Mouse (Mus musculus): Measurements from ENCODE around the gene Brpf3. TPM values are rescaled to one million over a fixed set of nuclear protein-coding genes. Genes with fewer than 3 reads are reported as not detected.
A peak's percentile ranks its signal among the peaks of the same experiment; 100 is the strongest.
"Not testable (repeated sequence)": the region's sequence is repeated elsewhere in the genome, so short reads cannot be mapped to it uniquely, and the experiment has no call there.

Gene Brpf3
- total RNA-seq, 2 experiments from 2014 or later, result 51.5 to 55.0 TPM

- no peak for DNase-seq (ENCODE audit: low spot score in 2 of 2)
Observed at GRCm38 (mm10) chr17:28825359-28826041, 24.6 kb downstream of the Brpf3 start.

DNA sequence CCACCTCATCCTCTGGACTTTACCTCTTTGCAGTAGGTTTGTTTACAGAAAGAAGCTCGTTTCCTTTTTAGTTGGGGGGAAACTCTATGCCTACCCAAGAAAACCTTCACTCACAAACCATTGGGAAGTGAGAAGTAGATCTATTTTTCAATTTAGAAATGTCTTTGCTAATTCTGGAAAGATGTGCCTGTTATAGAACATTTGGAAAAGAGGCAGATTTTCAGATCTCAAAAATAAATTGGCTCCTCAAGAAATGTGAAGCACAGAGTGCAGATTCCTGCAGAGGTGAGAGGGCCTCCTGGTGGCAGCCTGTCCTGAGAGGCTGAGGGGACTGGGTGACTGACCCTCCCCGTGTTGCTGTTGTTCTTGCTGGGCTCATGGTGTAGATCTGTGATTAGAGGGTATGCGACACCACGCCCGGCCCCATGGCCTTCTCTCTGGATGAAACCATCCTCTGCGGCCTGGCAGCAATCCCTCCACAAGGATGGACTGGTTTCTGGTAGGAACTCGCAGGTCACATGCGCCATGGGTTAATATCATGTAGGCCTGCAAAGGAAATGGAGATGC, 26.9 kb downstream of the Brpf3 start:
- peak; percentile 12 for DNase-seq (ENCODE audit: low spot score in 2 of 2)

DNA sequence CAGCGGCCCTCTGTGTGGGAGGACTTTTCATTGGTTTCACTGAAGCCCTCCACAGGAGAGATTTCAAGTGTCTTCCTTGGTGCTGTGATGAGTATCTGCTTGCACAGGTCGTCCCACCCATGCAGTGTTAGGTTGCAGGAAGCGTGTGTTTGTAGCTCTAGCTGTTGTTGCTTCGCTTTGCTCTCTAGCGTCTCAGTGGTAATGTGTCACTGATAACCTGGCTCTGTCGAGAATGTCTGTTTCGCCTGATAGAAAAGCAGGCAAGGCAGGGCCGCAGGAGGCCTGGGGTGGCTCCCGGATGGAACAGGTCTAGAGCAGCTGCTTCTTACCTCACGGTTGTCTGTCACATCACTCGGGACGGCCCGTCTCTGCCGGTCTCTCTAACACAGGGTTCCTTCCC, 28.2 kb downstream of the Brpf3 start:
- no peak for DNase-seq (ENCODE audit: low spot score in 2 of 2)

- no peak for DNase-seq (ENCODE audit: low spot score in 2 of 2)
Observed at GRCm38 (mm10) chr17:28831065-28831464, 30.2 kb downstream of the Brpf3 start.

GRCm38 (mm10) chr17:28832040-28832439, 31.1 kb downstream of the Brpf3 start:
- no peak for DNase-seq (ENCODE audit: low spot score in 2 of 2)

DNA sequence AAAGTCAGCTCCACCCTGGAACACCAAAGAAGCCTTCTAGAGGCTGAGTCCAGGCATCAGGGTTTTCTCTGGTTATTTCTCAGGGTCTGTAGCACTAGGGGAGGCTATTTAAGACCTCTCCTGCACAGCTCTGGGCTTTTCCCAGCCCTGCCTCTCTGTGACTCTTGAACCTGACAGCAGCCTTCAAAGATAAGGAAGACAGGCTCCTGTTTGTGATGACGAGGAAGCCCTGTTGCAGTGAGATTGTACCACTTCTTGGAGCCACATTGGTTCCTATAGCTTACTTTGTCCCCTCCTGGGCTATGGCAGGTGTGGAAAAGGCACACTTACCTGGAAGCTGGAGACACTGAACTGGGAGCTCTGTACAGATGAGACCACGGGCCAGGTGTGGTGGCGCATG, 32.0 kb downstream of the Brpf3 start:
- no peak for DNase-seq (ENCODE audit: low spot score in 2 of 2)

DNA sequence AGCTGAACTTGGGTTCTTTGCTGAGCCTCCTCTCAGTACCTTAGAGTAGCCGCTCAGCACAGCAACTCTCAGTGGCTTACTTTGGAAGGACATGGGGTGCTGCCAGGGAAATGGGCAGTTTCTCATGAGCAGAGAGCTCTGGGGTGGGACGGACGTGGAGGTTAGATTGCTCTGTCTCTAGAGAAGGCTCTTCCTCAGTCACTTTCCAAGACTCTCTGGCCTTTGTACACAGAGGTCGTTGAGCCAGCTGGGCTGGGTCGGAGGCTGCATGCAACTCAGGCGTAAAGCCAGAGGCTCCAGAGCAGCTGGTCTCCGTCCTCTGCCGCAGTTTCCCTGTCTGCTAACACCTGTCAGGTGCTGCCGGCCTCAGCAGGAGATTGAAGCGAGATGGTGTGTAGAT, 33.8 kb downstream of the Brpf3 start:
- no peak for DNase-seq (ENCODE audit: low spot score in 2 of 2)

DNA sequence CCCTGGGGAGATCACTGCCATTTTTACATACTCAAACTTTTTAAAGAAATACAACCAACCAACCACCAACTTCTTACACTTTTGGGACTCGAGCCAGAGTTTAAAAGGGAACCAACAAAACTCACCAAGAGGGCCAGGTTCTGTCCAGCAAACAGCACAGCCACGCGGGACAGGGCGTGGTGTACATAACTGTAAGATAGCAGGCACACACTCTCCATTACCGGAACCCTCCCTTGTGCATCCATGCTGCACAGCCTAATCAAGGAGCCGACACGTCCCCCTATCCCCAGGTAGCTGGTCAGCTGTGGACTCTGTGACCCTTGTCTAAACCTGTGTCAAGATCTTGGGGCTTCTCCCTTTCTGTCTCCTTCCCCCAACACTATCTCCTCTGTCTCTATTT, 37.0 kb downstream of the Brpf3 start:
- DNase-seq (ENCODE audit: low spot score in 2 of 2), result no peak

GRCm38 (mm10) chr17:28841947-28842346, 41.1 kb downstream of the Brpf3 start:
- DNase-seq (ENCODE audit: low spot score in 2 of 2), result not testable (repeated sequence)

DNA sequence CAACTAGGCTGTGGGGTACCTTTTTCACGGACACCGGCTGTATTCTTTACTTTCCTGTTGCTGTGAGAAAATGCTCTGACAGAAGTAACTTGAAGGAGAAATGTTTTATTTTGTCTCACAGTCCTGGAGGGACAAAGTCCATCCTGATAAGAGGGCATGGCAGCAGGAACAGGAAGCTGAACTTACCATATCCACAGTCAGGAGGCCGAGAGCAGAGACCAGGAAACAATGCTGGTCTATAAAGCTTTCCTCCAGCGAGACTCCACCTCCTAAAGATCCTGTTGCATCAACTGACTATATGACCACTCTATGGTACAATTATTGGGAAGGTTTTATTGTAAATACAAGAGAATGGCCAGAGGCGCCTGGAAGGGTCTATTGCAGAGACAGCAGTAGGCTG, 42.8 kb downstream of the Brpf3 start:
- DNase-seq (ENCODE audit: low spot score in 2 of 2), result no peak

DNA sequence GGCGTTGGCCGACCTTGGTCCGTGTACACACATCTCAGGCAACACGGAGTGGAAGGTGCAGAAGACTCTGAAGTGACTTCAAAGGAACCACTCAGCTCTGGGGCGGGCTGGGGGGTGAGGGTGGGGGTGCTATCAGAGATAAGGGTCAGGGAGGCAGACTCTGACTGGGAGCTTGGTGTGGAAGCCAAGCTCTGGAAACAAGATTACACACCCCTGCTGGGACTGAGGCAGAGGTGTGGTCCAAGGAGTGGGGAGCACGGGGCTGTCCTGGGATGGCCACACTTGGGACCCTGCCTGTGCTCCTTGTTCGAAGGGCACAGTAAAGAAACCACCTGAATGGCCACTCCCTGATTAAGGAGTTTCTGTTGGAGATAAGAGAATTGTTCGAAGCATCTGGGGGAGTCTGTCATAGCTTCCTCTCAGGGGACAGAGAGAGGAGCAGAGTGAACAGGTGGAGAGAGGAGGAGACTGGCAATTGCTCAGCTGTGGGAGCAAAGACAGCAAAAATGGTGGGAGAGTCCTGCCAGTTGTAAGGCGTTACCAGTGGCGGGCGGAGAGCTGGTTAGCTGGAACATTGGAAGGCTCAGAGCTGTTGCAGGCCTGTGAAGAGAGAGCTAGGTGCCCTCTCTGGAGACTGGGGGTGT, 46.2 kb downstream of the Brpf3 start:
- peak in 1 of 2 experiments; percentile 40 for DNase-seq (ENCODE audit: low spot score in 2 of 2)

DNA sequence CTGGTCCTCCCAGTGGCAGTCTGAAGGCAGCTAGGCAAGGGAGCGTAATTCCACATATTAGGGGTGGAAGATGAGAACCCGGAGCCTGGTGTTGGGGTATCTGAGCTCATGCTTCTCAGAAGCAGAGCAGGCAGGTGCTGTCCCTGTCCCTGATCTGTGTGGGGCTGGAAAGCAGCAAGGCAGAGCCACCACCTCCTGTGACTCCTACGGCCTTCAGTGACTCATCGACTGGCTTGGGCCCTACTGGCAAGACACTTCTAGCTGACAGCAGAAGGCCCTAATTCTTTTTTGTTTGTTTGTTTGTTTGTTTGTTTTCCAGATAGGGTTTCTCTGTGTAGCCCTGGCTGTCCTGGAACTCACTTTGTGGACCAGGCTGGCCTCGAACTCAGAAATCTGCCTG, 49.6 kb downstream of the Brpf3 start:
- DNase-seq (ENCODE audit: low spot score in 2 of 2), result no peak

DNA sequence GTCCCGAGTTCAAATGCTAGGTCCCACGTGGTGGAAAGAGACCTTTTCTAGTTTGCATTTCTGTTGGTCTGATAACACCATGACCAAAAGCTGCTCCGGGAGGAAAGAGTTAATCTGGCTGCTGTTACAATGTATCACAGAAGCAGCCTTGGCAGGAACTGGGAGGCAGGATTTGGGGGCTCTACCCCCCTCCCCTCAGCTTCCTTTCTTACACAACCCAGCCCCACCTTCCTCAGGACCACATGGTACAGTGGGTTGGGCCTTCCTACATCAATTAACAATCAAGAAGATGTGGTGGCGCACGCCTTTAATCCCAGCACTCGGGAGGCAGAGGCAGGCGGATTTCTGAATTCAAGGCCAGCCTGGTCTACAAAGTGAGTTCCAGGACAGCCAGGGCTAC, 53.5 kb downstream of the Brpf3 start:
- DNase-seq (ENCODE audit: low spot score in 2 of 2), result no peak

- DNase-seq (ENCODE audit: low spot score in 2 of 2), result no peak
Observed at GRCm38 (mm10) chr17:28855166-28855885, 54.4 kb downstream of the Brpf3 start.

- no peak for DNase-seq (ENCODE audit: low spot score in 2 of 2)
Observed at GRCm38 (mm10) chr17:28856030-28856429, 55.1 kb downstream of the Brpf3 start.

DNA sequence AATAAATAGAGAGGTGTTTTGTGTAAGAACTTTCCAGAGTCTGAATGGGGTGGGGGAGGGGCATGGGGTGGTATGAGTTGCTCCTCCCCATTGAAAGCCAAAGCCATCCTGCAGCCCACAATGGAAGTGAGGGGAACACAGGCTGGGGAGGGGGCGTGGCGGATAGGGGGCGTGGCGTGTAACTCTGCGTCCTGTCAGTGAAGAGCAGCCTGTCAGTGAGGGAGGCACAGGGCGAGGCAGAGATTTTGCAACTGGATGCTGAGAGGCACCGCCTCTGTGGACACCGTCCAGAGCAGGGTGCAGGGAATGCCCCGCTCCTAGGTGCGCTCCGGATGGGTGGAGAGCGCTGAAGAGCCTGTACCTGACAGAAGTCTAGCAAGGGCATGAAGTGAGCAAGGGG, 57.3 kb downstream of the Brpf3 start, which contains the start of gene Pnpla1:
Gene Pnpla1, plus strand, starts transcription at position 207 of the 400 bp plus-strand sequence.
- no peak for DNase-seq (ENCODE audit: low spot score in 2 of 2)

DNA sequence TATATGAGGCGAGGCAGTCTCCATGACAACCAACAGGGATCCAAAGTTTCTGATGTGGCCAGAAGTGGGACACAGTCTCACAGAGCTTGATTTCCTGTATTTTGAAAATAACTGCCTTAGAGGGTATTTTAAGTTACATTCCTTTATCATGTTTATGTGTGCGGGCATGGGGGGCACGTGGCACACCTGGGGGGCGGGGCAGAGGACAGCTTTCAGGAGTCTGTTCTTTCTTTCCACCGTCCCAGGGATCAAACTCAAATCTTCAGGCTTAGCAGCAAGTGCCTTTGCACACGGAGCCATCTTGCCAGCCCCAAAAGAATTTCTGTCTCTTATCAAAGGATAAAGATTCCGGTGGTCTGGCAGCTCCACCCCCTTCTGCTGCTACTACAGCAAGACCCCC, 63.0 kb downstream of the Brpf3 start:
- no peak for DNase-seq (ENCODE audit: low spot score in 2 of 2)

DNA sequence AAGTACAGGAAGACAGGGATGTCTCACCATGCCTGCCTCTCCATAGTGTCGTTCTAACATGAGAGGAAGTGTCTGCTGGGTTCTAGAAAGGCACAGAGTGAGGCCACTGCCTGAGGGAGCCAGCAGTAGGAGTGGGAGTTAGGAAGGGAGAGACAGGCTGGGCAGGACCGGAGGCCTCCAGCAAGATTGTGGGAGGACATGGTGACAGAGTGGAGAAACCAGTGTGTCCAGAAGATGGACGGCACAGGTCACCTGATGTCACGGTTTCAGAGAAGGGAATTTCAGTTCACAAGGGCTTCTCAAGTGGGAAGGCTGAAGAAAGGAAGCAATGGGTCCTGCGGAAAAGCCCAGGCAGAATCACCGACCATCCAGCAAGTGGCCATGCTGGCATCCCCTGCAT, 63.6 kb downstream of the Brpf3 start:
- DNase-seq (ENCODE audit: low spot score in 2 of 2), result no peak

GRCm38 (mm10) chr17:28866921-28867320, 66.0 kb downstream of the Brpf3 start:
- DNase-seq (ENCODE audit: low spot score in 2 of 2), result no peak

DNA sequence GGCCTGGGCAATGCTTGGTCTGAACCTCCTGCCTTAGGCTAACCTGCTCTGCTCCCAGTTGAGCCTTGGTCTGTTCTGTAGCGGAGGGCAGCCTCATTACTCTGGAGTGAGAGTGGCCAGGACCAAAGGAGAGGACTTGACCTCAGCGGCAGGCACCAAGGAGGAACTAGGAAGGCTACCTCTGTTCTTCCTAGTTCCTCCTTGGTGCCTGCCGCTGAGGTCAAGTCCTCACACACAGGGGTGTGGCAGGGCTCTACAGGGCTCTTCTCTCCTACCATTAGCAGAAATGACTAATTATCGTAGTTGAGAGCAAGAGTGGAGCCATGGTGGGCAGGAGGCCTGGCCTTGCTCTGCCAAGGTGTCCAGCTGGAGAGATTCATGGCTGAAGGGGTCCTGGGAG, 66.5 kb downstream of the Brpf3 start:
- no peak for DNase-seq (ENCODE audit: low spot score in 2 of 2)

DNA sequence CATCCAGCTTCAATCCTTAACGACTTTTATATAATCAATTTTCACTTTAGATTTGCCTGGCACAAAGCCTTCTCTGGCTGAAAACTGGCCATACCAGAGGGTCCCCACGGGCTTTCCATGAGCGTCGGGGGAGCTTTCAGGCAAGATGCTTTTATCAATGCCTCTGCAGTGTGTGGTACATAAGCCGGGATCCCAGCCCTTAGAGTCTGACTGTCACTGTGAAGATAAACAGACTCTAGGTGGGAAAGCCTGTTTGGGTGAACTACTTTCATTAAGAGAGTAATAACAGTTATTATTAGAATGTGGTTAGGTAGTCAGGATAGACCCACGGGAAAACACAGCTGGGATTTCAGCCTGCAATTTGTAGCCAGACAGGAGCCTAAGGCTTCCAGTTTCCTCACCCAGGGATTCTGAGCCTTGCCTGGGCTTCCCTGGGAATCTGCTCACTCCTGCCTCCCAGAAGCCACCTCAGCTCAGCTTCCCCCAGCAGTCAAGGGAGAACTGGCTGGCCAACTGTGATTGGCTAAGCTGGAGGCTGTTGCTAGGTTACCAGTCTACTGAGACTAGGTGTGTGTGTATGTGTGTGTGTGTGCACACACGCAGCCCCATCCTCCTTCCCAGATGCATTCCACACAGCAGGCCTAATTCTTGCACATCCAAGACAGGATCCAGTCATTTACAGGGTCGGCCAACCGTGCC, 68.7 kb downstream of the Brpf3 start:
- peak; percentile 64 to 78 for DNase-seq (ENCODE audit: low spot score in 2 of 2)

All from left cerebral cortex, adult 18-20 months (tissue).